Mouse (Mus musculus) liver, embryonic 14.5 days (tissue): ENCODE results near the gene Mthfsd. TPM values are rescaled to one million over a fixed set of nuclear protein-coding genes. Genes with fewer than 3 reads are reported as not detected.

Source experiments
- ATAC-seq: fragments of 200-750 bp; cut with Nextera tagmentation; 2 replicates; pipeline ENCODE4 v1.8.0; 2017; ENCODE audit warnings: moderate number of reproducible peaks, mild to moderate bottlenecking, moderate library complexity; ENCODE audit not compliant: insufficient read depth
- DNase-seq, 3 experiments: peaks; one replicate each; pipeline ENCODE4 v3.0.0-alpha.2; 2012 to 2013; ENCODE audit warnings: low read depth in 3 of 3, low spot score in 3 of 3
- H3K27ac ChIP-seq: fragments of 300-500 bp; sonication (generic); 2 replicates; pipeline ENCODE4 v1.5.1; 2014; ENCODE audit warnings: moderate library complexity, mild to moderate bottlenecking, control low read depth, inconsistent platforms
- H3K27me3 ChIP-seq: fragments of 300-500 bp; sonication (generic); 2 replicates; pipeline ENCODE4 v1.6.1; 2014; ENCODE audit warnings: mild to moderate bottlenecking, low read length, moderate library complexity; ENCODE audit not compliant: control insufficient read depth, insufficient read depth
- H3K36me3 ChIP-seq: fragments of 300-500 bp; sonication (generic); replicated peaks from 2 replicates; pipeline ENCODE4 v1.6.1; 2014; ENCODE audit warnings: low read depth; ENCODE audit not compliant: control insufficient read depth, insufficient read depth
- H3K4me1 ChIP-seq, 2 experiments: fragments of 200-500 bp in 1 of 2; fragments of 300-500 bp in 1 of 2; sonication (generic) in 1 of 2; replicated peaks; 2 replicates each; pipeline ENCODE4 v1.6.1; 2012 to 2014; ENCODE audit warnings: antibody characterized with exemption in 1 of 2, inconsistent platforms in 1 of 2, low read length in 1 of 2; ENCODE audit not compliant: control insufficient read depth in 2 of 2, insufficient read depth in 2 of 2
- H3K4me2 ChIP-seq: fragments of 300-500 bp; sonication (generic); 2 replicates; pipeline ENCODE4 v1.6.1; 2014; ENCODE audit warnings: low read depth, mild to moderate bottlenecking, control low read depth, moderate library complexity
- H3K4me3 ChIP-seq, 2 experiments: fragments of 200-500 bp in 1 of 2; fragments of 300-500 bp in 1 of 2; sonication (generic) in 1 of 2; 2 replicates each; pipeline ENCODE4 v1.5.1; 2012 to 2014; ENCODE audit warnings: low read depth in 2 of 2, low read length in 2 of 2, mild to moderate bottlenecking in 2 of 2, control low read depth in 1 of 2, inconsistent platforms in 1 of 2, moderate library complexity in 1 of 2; ENCODE audit not compliant: insufficient read depth in 1 of 2
- H3K9ac ChIP-seq: fragments of 300-500 bp; sonication (generic); replicated peaks from 2 replicates; pipeline ENCODE4 v1.6.1; 2014; ENCODE audit warnings: mild to moderate bottlenecking, control low read depth, moderate library complexity
- H3K9me3 ChIP-seq: fragments of 300-500 bp; sonication (generic); 2 replicates; pipeline ENCODE4 v1.6.1; 2016; ENCODE audit warnings: low read length, mixed read lengths; ENCODE audit not compliant: control insufficient read depth
- CTCF ChIP-seq: IDR thresholded peaks from 2 replicates; pipeline ENCODE4 v1.5.1; 2016; ENCODE audit warnings: antibody characterized with exemption, low read depth, control low read depth
- EP300 ChIP-seq: IDR thresholded peaks from 2 replicates; pipeline ENCODE4 v1.6.1; 2016; ENCODE audit warnings: antibody characterized with exemption, low read depth
- WGBS: fragments of 180-500 bp; shearing (Covaris S2); extraction: QIAGEN DNeasy Blood & Tissue Kit; methylation state at CpG from one replicate; pipeline ENCODE4 v1.1.7; 2014; ENCODE audit not compliant: insufficient replicate concordance; 5-methylcytosine and 5-hydroxymethylcytosine counted together
- polyA plus RNA-seq, 2 experiments: library from polyadenylated mRNA; depleted of rRNA in 1 of 2; stranded (reverse) in 1 of 2; unstranded in 1 of 2; fragments of >200 nt; fragmentation: Nextera tagmentation in 1 of 2; extraction: Ambion mirVana in 1 of 2; gene quantifications; 2 replicates each; pipeline versions ENCODE4 v1.2.1 to v1.2.3; 2012 to 2014

Mthfsd gene
- polyA plus RNA-seq, 2 experiments = 20.3 to 21.5 TPM

DNA sequence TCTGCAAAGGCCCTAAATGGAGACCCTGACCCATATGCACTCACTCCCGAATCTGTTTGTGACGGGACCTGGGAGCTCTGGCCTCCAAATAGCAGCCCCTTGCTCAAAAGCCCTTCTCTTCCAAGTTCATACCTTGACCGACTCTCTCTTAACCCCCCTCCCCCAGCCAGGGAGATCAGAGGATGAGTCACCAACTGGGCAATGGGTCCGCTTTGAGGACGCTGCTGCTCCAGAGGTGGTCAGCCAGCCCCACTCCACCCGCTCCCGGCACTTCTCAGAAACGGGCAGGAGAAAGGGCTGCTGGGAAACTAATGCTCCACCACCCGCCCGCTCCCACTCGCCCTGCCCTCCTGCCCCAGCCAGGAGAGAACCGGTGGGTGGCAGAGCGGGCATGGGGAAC is 32.3 kb downstream of the Mthfsd start:
- H3K27ac ChIP-seq = no peak overlapping the region
- H3K4me1 ChIP-seq = no peaks in the 10 kb centered on the region
- H3K4me2 ChIP-seq = no peak overlapping the region
- no peaks in the 10 kb centered on the region for H3K9me3 ChIP-seq
- DNase-seq = no peak
- no peak for TF ChIP-seq CTCF
- no peak for TF ChIP-seq EP300
- no peak overlapping the region for H3K4me3 ChIP-seq
- H3K27me3 ChIP-seq = peaks cover 91% of the 10 kb centered on the region
- no peaks in the 10 kb centered on the region for H3K36me3 ChIP-seq
- no peak overlapping the region for H3K9ac ChIP-seq
- ATAC-seq = no peak
- WGBS = 10% methylated on average over 13 of the region's 13 CpGs

- TF ChIP-seq EP300 (no peak), CTCF (no peak)
- no peak overlapping the region for H3K4me3 ChIP-seq
- no peak overlapping the region for H3K9ac ChIP-seq
- H3K36me3 ChIP-seq = no peaks in the 10 kb centered on the region
- H3K4me2 ChIP-seq = no peak overlapping the region
- H3K27me3 ChIP-seq = peaks cover 80% of the 10 kb centered on the region
- no peak overlapping the region for H3K27ac ChIP-seq
- ATAC-seq (no peak), DNase-seq (no peak)
- no peaks in the 10 kb centered on the region for H3K4me1 ChIP-seq
- WGBS = 5% methylated on average over 10 of the region's 10 CpGs
- H3K9me3 ChIP-seq = no peaks in the 10 kb centered on the region
These were observed 33.4 kb downstream of the Mthfsd start for GRCm38 (mm10) chr8:121074848-121075145.

GRCm38 (mm10) chr8:121074108-121074847 is 33.9 kb downstream of the Mthfsd start:
- Histone ChIP-seq H3K9me3 (no peaks in the 10 kb centered on the region), H3K36me3 (no peaks in the 10 kb centered on the region), H3K27me3 (peaks cover 75% of the 10 kb centered on the region), H3K4me3 (no peak overlapping the region), H3K4me1 (no peaks in the 10 kb centered on the region), H3K27ac (no peak overlapping the region), H3K4me2 (no peak overlapping the region), H3K9ac (no peak overlapping the region)
- ATAC-seq (no peak), DNase-seq (no peak)
- 4% methylated on average over 15 of the region's 15 CpGs for WGBS
- TF ChIP-seq CTCF = no peak
- no peak for TF ChIP-seq EP300

DNA sequence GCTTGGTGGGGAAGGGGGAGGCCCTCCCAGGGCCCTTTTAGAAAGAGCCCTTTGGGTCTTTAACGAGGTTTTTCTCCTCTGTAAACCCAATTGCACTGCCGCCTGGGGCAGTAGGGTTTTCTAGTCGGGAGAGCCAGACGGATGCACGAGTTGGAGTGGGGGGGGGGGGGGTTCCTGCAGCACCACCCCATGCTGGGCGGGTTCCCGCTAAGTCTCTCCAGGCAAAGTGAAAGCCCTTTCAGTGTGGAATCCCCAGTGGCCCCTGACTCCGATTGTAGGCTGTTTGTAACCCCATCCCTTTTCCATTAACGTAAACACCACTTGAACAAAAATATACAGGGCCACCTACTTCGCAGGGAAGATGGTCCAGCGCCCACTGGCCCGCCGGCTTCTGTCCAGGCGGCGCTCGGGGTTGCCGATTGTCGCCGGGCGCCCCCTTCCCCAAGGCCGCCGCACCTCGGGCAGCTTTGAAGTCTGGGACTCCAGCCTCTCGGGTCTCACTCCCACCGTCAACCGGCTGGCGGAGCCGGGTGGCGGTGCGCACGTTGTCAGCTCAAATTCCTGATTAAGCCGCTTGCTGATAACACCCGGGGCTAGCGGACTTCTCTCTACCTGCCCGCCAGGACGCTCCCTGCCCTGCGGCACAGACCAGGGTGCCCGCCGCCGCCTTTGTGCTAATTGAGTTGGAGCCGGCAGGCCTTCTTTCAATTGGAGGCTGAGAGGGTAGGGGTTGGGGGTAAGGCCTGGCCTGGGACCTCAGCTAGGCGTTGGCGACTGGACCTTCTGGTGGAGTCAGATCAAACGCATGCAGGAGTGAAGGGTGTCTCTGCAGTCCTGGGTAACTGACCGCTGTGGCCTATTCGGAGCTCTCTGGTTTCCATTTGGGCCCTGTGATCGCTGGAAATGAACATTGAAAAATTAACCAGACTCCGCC is 34.8 kb downstream of the Mthfsd start:
- no peak for ATAC-seq
- Histone ChIP-seq H3K9me3 (no peaks in the 10 kb centered on the region), H3K27me3 (peaks cover 66% of the 10 kb centered on the region), H3K4me1 (no peaks in the 10 kb centered on the region), H3K27ac (no peak overlapping the region), H3K36me3 (no peaks in the 10 kb centered on the region), H3K4me3 (no peak overlapping the region), H3K4me2 (peak overlapping the region; percentile 4; the same call in 1 of the 2 replicates), H3K9ac (no peak overlapping the region)
- no peak for DNase-seq
- TF ChIP-seq EP300 = no peak
- TF ChIP-seq CTCF = no peak
- WGBS = 4% methylated on average over 48 of the region's 48 CpGs
